Mouse (Mus musculus) lung, postnatal 0 days (tissue): ENCODE results near the gene Ccs. TPM values are rescaled to one million over a fixed set of nuclear protein-coding genes. Genes with fewer than 3 reads are reported as not detected.
A peak's percentile ranks its signal among the peaks of the same experiment; 100 is the strongest.

Experiments used
- ATAC-seq: fragments of 200-750 bp; cut with Nextera tagmentation; 2 replicates; pipeline ENCODE4 v1.8.0; 2017; ENCODE audit warnings: moderate library complexity
- DNase-seq: peaks from one replicate; pipeline ENCODE4 v3.0.0-alpha.2; 2016; ENCODE audit warnings: low spot score
- H3K27ac ChIP-seq: fragments of 300-500 bp; sonication (generic); 2 replicates; pipeline ENCODE4 v1.5.1; 2014; ENCODE audit warnings: antibody characterized with exemption, mild to moderate bottlenecking, low read length, mixed read lengths
- H3K27me3 ChIP-seq: fragments of 300-500 bp; sonication (generic); replicated peaks from 2 replicates; pipeline ENCODE4 v1.6.1; 2014; ENCODE audit warnings: low read length, mixed read lengths; ENCODE audit not compliant: insufficient read depth
- H3K36me3 ChIP-seq: fragments of 300-500 bp; sonication (generic); 2 replicates; pipeline ENCODE4 v1.6.1; 2014; ENCODE audit warnings: low read length, mixed read lengths; ENCODE audit not compliant: insufficient read depth
- H3K4me1 ChIP-seq: fragments of 300-500 bp; sonication (generic); 2 replicates; pipeline ENCODE4 v1.6.1; 2014; ENCODE audit warnings: antibody characterized with exemption, low read depth, low read length, mixed read lengths; ENCODE audit not compliant: insufficient read depth
- H3K4me2 ChIP-seq: fragments of 300-500 bp; sonication (generic); replicated peaks from 2 replicates; pipeline ENCODE4 v1.6.1; 2014; ENCODE audit warnings: low read depth, mild to moderate bottlenecking, low read length, moderate library complexity, mixed read lengths
- H3K4me3 ChIP-seq: fragments of 300-500 bp; sonication (generic); 2 replicates; pipeline ENCODE4 v1.5.1; 2014; ENCODE audit warnings: low read depth, low read length
- H3K9ac ChIP-seq: fragments of 300-500 bp; sonication (generic); replicated peaks from 2 replicates; pipeline ENCODE4 v1.6.1; 2014; ENCODE audit warnings: low read depth, mild to moderate bottlenecking
- H3K9me3 ChIP-seq: fragments of 300-500 bp; sonication (generic); 2 replicates; pipeline ENCODE4 v1.6.1; 2016; ENCODE audit warnings: low read length, mixed read lengths
- CTCF ChIP-seq: IDR thresholded peaks from 2 replicates; pipeline ENCODE4 v1.5.1; 2016; ENCODE audit warnings: antibody characterized with exemption, mild to moderate bottlenecking
- EP300 ChIP-seq: IDR thresholded peaks from 2 replicates; pipeline ENCODE4 v1.6.1; 2016; ENCODE audit warnings: antibody characterized with exemption, mild to moderate bottlenecking, control low read depth
- WGBS: fragments of 180-500 bp; shearing (Covaris S2); extraction: QIAGEN DNeasy Blood & Tissue Kit; methylation state at CpG from one replicate; pipeline ENCODE4 v1.1.7; 2014; 5-methylcytosine and 5-hydroxymethylcytosine counted together
- polyA plus RNA-seq: library from polyadenylated mRNA; unstranded; fragments of >200 nt; fragmentation: Nextera tagmentation; extraction: Ambion mirVana; gene quantifications from 2 replicates; pipeline ENCODE4 v1.2.1, GENCODE M21; 2015

Gene Ccs
- polyA plus RNA-seq: 53.0 and 54.5 TPM in 2 replicates

DNA sequence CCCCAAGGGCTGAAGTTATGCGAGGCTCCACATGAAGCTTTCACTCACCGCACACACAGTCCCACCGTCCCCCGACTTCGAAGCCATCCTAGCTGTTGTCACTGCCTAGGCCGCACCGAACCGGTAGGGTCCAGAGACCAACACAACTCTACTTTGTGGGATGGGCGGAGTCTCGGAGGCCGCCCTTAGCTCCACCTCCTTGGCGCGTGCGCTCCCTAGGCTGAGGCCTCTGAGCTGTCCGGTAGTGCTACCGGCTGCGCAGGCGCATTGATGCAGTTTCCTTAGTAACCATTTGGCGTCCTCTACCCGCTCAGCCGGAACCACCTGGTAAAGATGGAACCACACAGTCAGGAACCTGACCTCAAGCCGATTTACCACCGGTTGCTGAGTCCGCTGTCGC is at the start of gene Ccs, which contains the start of gene Ccdc87:
TSS of gene Ccs (minus strand) at position 184 of the 400 bp plus-strand sequence.
TSS of gene Ccdc87 (plus strand) at position 218 of the 400 bp plus-strand sequence.
- TF ChIP-seq EP300 (no peak), CTCF (peak; percentile 36; the same call in 1 of the 2 replicates)
- peak; percentile 98 for DNase-seq
- peak within 1 kb of the TSS; percentile 56 for H3K4me3 ChIP-seq
- peaks cover 6% of the 10 kb centered on the region; the same call in 1 of the 2 replicates for H3K27me3 ChIP-seq
- H3K4me2 ChIP-seq: peak within 1 kb of the TSS; percentile 90
- H3K4me1 ChIP-seq: peaks cover 8% of the 10 kb centered on the region; the same call in 1 of the 2 replicates
- H3K27ac ChIP-seq: peak within 1 kb of the TSS; percentile 7; the same call in 1 of the 2 replicates
- no peaks in the 10 kb centered on the region for H3K9me3 ChIP-seq
- peak; percentile 100 for ATAC-seq
- H3K9ac ChIP-seq: peak within 1 kb of the TSS; percentile 69
- under 1% methylated on average over 25 of the region's 25 CpGs for WGBS
- H3K36me3 ChIP-seq: no peaks in the 10 kb centered on the region

DNA sequence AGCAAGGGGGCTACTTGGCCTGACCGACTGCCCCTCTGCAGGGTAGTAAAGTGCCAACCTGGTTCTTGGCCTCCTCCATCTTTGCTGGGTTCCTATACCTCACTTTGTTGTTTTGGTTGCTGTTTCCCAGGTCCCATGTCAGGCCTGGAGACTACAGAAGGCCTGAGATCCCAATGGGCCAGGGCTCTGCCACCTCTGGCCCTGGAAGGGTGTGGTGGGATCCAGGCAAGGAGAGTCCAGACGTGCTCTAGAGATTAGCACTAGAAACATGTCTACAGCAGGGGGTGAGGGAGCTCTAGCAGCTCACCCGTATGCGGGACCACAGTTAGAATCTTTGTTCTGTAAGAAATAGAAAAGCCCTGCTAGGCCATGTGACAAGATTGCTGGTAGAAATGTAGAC is 44.8 kb upstream of the Ccs start:
- Histone ChIP-seq H3K9me3 (no peaks in the 10 kb centered on the region), H3K4me2 (no peak overlapping the region), H3K9ac (no peak overlapping the region), H3K36me3 (no peaks in the 10 kb centered on the region), H3K27me3 (no peaks in the 10 kb centered on the region), H3K27ac (no peak overlapping the region), H3K4me1 (no peaks in the 10 kb centered on the region), H3K4me3 (no peak overlapping the region)
- WGBS: 87% methylated on average over 4 of the region's 4 CpGs
- no peak for DNase-seq
- ATAC-seq: no peak
- TF ChIP-seq CTCF: no peak
- TF ChIP-seq EP300: no peak

DNA sequence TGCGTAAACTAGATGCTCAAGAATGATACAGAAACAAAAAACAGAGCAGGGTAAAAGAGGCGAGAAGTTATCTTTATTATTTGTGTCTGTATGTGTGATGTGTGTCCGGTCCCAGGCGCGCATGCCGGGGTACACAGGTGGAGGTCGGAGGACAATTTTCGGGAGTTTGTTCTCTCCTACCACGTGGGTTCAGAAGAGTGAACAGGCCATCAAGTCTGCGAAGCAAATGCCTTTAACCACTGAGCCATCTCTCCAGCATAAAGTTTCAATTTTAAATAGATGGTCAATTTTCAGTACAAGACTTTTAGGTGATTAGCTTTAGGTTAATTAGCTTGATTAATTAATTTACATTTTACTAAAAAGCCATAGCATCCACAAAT is 40.2 kb upstream of the Ccs start:
- H3K4me3 ChIP-seq: peak overlapping the region; percentile 80; the same call in 1 of the 2 replicates
- H3K27ac ChIP-seq: no peak overlapping the region
- WGBS: 61% methylated on average over 10 of the region's 10 CpGs
- H3K9me3 ChIP-seq: no peaks in the 10 kb centered on the region
- H3K9ac ChIP-seq: peak overlapping the region; percentile 82; the same call in 1 of the 2 replicates
- H3K4me2 ChIP-seq: peak overlapping the region; percentile 97; the same call in 1 of the 2 replicates
- ATAC-seq (no peak), DNase-seq (no peak)
- 0 out of 2 replicates have a peak, but pooled peaks cover 3% of the 10 kb centered on the region for H3K27me3 ChIP-seq
- H3K4me1 ChIP-seq: peaks cover 4% of the 10 kb centered on the region; the same call in 1 of the 2 replicates
- no peak for TF ChIP-seq CTCF
- no peak for TF ChIP-seq EP300
- no peaks in the 10 kb centered on the region for H3K36me3 ChIP-seq

DNA sequence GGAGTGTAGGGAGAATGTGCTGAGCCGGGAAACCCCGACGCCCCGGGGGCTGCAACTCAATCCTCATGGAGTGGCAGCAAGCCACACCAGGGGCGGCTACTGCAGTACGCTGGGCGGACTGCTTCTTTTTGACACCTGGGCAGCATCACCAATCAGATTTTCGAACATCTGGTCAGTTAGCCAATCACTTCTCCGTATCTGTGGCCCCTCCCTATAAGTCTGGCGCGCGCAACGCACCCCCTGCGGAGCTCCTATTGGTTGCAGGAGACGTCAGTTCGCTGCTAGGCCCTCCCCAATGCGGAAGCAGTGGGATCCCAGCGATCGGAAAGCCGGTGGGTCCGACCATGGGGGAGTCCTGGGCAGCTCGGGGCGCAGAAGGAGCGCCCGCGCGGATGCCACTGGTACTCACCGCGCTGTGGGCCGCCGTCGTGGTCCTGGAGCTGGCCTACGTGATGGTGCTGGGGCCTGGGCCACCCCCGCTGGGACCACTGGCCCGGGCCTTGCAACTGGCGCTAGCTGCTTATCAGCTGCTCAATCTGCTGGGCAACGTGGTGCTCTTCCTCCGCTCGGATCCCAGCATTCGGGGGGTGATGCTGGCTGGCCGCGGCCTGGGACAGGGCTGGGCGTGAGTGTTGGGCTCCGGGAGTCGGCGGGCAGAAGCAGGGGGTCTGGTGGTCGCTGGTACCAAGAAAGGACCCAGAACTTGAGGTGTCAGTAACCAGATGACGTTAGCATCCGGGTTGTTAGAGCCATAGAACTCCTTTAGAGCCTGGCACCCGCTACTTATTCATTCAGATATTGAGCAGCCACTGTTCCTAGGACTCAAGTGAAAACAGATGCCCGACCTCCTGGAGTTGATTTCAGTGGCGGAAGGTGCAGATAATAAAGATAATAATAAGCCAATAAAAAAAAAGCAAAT is 39.5 kb upstream of the Ccs start, which contains the start of gene Zdhhc24:
TSS of gene Zdhhc24 (plus strand) at position 264 of the 919 bp plus-strand sequence.
- WGBS: 1% methylated on average over 52 of the region's 52 CpGs
- H3K27me3 ChIP-seq: 0 out of 2 replicates have a peak, but pooled peaks cover 3% of the 10 kb centered on the region
- peaks cover 4% of the 10 kb centered on the region; the same call in 1 of the 2 replicates for H3K4me1 ChIP-seq
- ATAC-seq (peak; percentile 99), DNase-seq (peak; percentile 98)
- H3K9me3 ChIP-seq: no peaks in the 10 kb centered on the region
- peak within 1 kb of the TSS; percentile 26; the same call in 1 of the 2 replicates for H3K27ac ChIP-seq
- no peaks in the 10 kb centered on the region for H3K36me3 ChIP-seq
- peak within 1 kb of the TSS; percentile 82 for H3K9ac ChIP-seq
- TF ChIP-seq CTCF (peak; percentile 11; the same call in 1 of the 2 replicates), EP300 (no peak)
- peak within 1 kb of the TSS; percentile 80 for H3K4me3 ChIP-seq
- peak within 1 kb of the TSS; percentile 97 for H3K4me2 ChIP-seq

DNA sequence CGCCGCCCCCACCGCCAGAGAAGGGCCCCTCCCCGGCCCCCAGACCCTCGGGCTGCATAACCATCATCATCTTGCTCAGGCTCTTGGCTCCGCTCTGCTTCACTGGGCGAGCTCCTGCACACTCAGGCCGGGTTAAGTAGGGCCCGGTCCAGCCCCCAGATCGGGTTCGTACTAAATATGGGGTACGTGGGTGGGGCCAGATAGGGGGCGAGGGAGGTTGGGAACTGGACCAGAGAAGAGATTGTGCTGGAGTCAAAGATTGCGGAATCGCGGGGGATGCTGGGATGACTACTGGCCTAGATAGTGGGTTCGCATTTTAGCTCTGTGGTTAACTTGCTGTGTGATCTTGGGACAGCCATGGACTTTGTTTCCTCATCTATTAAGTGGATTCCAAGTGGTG is 38.7 kb upstream of the Ccs start, which contains the start of gene Actn3:
TSS of gene Actn3 (minus strand) at position 125 of the 400 bp plus-strand sequence.
- TF ChIP-seq CTCF (no peak), EP300 (no peak)
- peak within 1 kb of the TSS; percentile 26; the same call in 1 of the 2 replicates for H3K27ac ChIP-seq
- H3K36me3 ChIP-seq: no peaks in the 10 kb centered on the region
- 4% methylated on average over 17 of the region's 17 CpGs for WGBS
- peak within 1 kb of the TSS; percentile 97 for H3K4me2 ChIP-seq
- H3K4me1 ChIP-seq: peaks cover 4% of the 10 kb centered on the region; the same call in 1 of the 2 replicates
- DNase-seq (peak; percentile 38), ATAC-seq (peak; percentile 5; the same call in 1 of the 2 replicates)
- H3K9me3 ChIP-seq: no peaks in the 10 kb centered on the region
- peak within 1 kb of the TSS; percentile 82 for H3K9ac ChIP-seq
- 0 out of 2 replicates have a peak, but pooled peaks cover 3% of the 10 kb centered on the region for H3K27me3 ChIP-seq
- H3K4me3 ChIP-seq: peak within 1 kb of the TSS; percentile 80

DNA sequence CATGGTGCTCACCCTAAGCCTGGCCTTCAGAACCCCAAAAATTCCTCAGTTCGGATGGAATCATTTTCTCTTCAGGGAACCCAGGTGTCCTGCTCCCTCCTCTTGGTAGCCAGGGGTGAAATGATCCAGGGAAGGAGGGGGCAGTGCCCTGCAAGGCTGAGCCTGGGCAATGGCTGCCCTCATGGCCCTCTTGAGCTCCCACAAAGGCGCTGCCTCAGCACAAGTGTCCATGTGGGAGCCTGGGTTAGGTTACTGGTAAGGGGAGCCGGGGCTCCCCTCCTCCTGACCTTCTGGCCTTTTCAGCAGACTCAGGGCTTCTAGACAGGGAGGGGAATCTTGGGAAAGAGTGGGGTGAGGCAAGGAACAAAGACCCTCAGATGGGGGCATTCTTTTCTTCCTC is 37.6 kb upstream of the Ccs start:
- WGBS: 63% methylated on average over 3 of the region's 3 CpGs
- ATAC-seq: no peak
- Histone ChIP-seq H3K27ac (no peak overlapping the region), H3K4me2 (no peak overlapping the region), H3K9me3 (no peaks in the 10 kb centered on the region), H3K4me1 (peaks cover 4% of the 10 kb centered on the region; the same call in 1 of the 2 replicates), H3K4me3 (no peak overlapping the region), H3K27me3 (0 out of 2 replicates have a peak, but pooled peaks cover 3% of the 10 kb centered on the region), H3K36me3 (no peaks in the 10 kb centered on the region), H3K9ac (no peak overlapping the region)
- DNase-seq: no peak
- TF ChIP-seq CTCF (no peak), EP300 (no peak)
